Mouse (Mus musculus) ovary, postnatal 36 days (tissue): Measurements from ENCODE around the gene Rln3.

Experiments used
- DNase-seq: peaks from one replicate; pipeline ENCODE4 v3.0.0; 2022; ENCODE audit warnings: low spot score, mixed read lengths

The Rln3 gene

DNA sequence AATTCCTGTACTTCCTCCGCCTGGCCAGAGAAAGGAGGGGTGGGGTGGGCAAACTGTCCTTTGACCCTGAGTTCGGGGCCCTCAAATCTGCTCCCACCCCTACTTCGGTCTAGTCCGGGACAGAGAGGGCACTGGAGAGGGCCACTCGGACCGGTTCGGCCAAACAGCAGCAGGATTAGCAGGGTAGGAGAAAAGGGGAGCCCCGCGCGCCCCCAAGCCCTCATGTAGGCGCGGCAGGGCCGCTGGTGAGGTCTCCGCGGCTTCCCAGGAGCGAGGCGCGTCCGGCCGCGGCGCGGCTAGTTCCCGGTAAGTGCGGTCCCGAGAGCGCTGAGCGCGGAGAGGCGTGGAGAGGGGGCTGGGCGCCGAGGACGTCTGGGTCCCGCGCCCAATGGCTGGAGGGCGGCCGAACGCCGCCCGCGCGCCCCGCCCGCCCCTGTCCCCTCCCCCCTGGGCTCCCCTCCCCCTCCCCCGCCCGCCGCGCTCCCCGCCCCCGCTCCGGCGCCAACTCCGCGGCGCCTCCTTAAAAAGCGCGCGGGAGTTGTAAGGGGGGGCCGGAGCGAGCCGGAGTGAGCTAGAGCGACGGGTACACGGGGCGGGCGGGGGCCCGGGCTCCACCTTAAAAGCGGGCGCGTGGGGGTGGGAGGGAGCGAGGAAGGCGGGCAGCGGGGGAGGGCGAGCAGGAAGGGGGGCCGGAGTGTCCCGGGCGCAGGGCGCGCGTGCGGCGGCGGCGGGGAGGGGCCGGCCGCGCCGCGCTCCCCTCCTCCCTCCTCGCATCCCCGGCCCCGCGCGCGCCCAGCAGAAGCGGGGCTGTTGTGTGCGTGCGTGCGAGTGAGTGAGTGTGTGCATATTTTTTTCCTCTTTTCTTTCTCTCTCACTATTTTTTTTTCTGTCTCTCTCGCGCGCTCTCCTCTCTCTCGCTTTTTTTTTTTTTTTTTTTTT lies 48.0 kb downstream of the Rln3 start:
- peak; percentile 89 for DNase-seq

DNA sequence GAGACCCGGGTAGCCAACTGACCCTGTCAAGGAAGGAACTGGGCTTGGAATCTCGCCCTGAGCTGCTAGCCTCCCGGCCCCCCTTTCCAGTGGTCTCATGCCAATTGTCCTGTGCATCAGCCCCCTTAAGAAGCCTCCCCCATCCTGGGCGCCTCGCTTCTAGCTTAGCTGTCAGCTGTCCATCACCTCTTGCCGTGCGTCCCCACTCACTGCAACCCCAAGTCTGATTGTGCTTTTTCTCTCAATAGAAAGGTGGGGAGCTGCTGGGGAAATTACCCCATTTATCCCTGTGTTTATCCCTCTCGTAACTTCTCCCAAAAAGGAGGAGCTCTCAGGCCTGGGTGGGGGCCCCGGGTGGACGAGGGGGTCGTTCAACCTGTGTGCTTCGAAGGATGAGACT lies 48.8 kb downstream of the Rln3 start:
- DNase-seq = no peak

DNA sequence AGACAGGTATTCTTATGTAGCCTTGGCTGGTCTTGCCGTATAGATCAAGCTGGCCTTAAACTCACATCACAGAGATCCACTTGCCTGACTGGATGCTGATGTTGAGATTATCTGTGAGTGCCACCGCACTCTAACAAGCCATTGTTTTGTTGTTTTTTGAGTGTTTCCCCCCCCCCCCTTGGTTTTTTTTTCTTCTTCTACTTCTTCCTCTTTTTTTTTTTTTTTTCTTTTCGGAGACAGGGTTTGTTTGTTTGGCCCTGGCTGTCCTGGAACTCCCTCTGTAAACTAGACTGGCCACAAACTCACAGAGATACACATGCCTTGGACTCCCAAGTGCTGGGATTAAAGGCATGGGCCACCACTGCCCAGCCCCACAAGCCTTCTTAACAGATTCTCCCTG lies 50.8 kb downstream of the Rln3 start:
- no peak for DNase-seq
